Mouse (Mus musculus) urinary bladder, postnatal 25 days (tissue): Measurements from ENCODE around the gene Hdac1.
A peak's percentile ranks its signal among the peaks of the same experiment; 100 is the strongest.

Experiments
- DNase-seq: peaks from one replicate; pipeline ENCODE4 v3.0.0; 2022; ENCODE audit warnings: low spot score

Gene Hdac1

GRCm38 (mm10) chr4:129510723-129511412, 31.6 kb downstream of the Hdac1 start:
- DNase-seq, result no peak

- no peak for DNase-seq
Measured at GRCm38 (mm10) chr4:129509650-129510049, 32.9 kb downstream of the Hdac1 start.

- no peak for DNase-seq
Measured at GRCm38 (mm10) chr4:129508834-129509600, 33.5 kb downstream of the Hdac1 start.

GRCm38 (mm10) chr4:129508237-129508515, 34.3 kb downstream of the Hdac1 start:
- DNase-seq, result no peak

- DNase-seq, result no peak
Measured at GRCm38 (mm10) chr4:129507434-129508236, 34.9 kb downstream of the Hdac1 start.

GRCm38 (mm10) chr4:129505511-129505910, 37.0 kb downstream of the Hdac1 start:
- DNase-seq, result no peak

GRCm38 (mm10) chr4:129502901-129503444, 39.5 kb downstream of the Hdac1 start:
- no peak for DNase-seq

GRCm38 (mm10) chr4:129502327-129502888, 40.1 kb downstream of the Hdac1 start:
- no peak for DNase-seq

- peak; percentile 78 for DNase-seq
Measured at GRCm38 (mm10) chr4:129500607-129501566, 41.6 kb downstream of the Hdac1 start.

- DNase-seq, result no peak
Measured at GRCm38 (mm10) chr4:129500017-129500416, 42.5 kb downstream of the Hdac1 start.

- no peak for DNase-seq
Measured at GRCm38 (mm10) chr4:129498941-129499340, 43.6 kb downstream of the Hdac1 start.

- no peak for DNase-seq
Measured at GRCm38 (mm10) chr4:129496631-129497030, 45.9 kb downstream of the Hdac1 start.

- DNase-seq, result no peak
Measured at GRCm38 (mm10) chr4:129495672-129496562, 46.6 kb downstream of the Hdac1 start.

GRCm38 (mm10) chr4:129494681-129495080, 47.8 kb downstream of the Hdac1 start:
- no peak for DNase-seq

- DNase-seq, result peak; percentile 58
Measured at GRCm38 (mm10) chr4:129490972-129491880, 51.3 kb downstream of the Hdac1 start, which contains the start of the genes Tssk3 and Fam229a. Gene Tssk3 (minus strand): TSS chr4:129491022. Gene Fam229a (plus strand): TSS chr4:129491190.

- DNase-seq, result no peak
Measured at GRCm38 (mm10) chr4:129481090-129481489, 61.4 kb downstream of the Hdac1 start.

GRCm38 (mm10) chr4:129479863-129480262, 62.6 kb downstream of the Hdac1 start:
- DNase-seq, result no peak

- DNase-seq, result no peak
Measured at GRCm38 (mm10) chr4:129476047-129476446, 66.5 kb downstream of the Hdac1 start.
